Mouse (Mus musculus): ENCODE measurements around the gene Gpr155. TPM values are rescaled to one million over a fixed set of nuclear protein-coding genes. Genes with fewer than 3 reads are reported as not detected.

Gene Gpr155
- 34.3 TPM for polyA plus RNA-seq (2017; shearing (Covaris generic))

GRCm38 (mm10) chr2:73386356-73387046, at the start of gene Gpr155:
TSS of gene Gpr155 (minus strand) at chr2:73386572.

GRCm38 (mm10) chr2:73312152-73313116, 73.9 kb downstream of the Gpr155 start, which contains the start of the genes Scrn3 and Cir1:
TSS of gene Scrn3 (plus strand) at chr2:73312601.
TSS of gene Cir1 (minus strand) at chr2:73312701.

Other genes starting within 250 kb of the Gpr155 start
- gene Ola1, start 167.6 kb downstream of the Gpr155 start, polyA plus RNA-seq (2017; shearing (Covaris generic)): 39.1 TPM
- not detected for gene Sp9, start 114.6 kb downstream of the Gpr155 start, polyA plus RNA-seq (2017; shearing (Covaris generic))
- 18.3 TPM for gene Scrn3, start 74.0 kb downstream of the Gpr155 start, polyA plus RNA-seq (2017; shearing (Covaris generic))
- gene Cir1, start 73.9 kb downstream of the Gpr155 start, polyA plus RNA-seq (2017; shearing (Covaris generic)): 36.9 TPM
- gene Wipf1, start 143.2 kb upstream of the Gpr155 start, polyA plus RNA-seq (2017; shearing (Covaris generic)): 108 TPM
- gene Chrna1, start 193.8 kb upstream of the Gpr155 start, polyA plus RNA-seq (2017; shearing (Covaris generic)): not detected